Mouse (Mus musculus): ENCODE results near the gene Lgr4.

DNA sequence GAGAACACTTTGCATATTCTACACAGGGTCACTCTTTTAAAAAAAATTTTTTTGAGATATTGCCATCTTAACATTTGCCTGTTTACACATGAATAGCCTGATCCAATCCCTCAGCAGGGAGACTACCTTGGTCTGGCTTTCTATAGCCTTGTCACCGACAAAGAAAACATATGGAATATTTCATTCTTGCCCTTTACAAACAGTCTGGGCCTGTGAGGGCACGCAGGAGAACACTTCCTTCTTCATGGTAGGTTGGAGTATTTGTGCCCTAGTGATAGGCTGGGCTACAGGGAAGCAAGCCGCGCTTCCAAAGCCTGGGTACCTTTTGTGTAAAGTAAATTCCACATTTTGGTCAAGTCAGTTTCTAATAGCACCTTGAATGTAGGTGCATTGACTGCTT, 11.3 kb downstream of the Lgr4 start:
- TF ChIP-seq CTCF (IDR thresholded peaks at IDR 0.05 in 2 of 3, conservative IDR thresholded peaks at IDR 0.05 in 1 of 3; ENCODE audit: control insufficient read depth in 1 of 3, insufficient read depth in 1 of 3, low read depth in 2 of 3, low read length in 3 of 3, poor library complexity in 1 of 3, severe bottlenecking in 1 of 3) (no peak), NELFE (IDR thresholded peaks at IDR 0.05; ENCODE audit: low read depth, low read length) (no peak), MAZ (IDR thresholded peaks at IDR 0.05; ENCODE audit: low read depth, low read length) (no peak), TCF12 (IDR thresholded peaks at IDR 0.05; ENCODE audit: low read depth, low read length) (no peak), POLR2AphosphoS2 (IDR thresholded peaks at IDR 0.05; ENCODE audit: low read length) (no peak), POLR2A (IDR thresholded peaks at IDR 0.05; ENCODE audit: control insufficient read depth in 1 of 2, insufficient read depth in 1 of 2, low read depth in 1 of 2, low read length in 2 of 2, poor library complexity in 1 of 2) (no peak), E2F4 (IDR thresholded peaks at IDR 0.05; ENCODE audit: borderline replicate concordance, low read depth, low read length) (no peak)

Measured in MEL (cell line).